Mouse (Mus musculus): Measurements from ENCODE around the gene Vil1.

DNA sequence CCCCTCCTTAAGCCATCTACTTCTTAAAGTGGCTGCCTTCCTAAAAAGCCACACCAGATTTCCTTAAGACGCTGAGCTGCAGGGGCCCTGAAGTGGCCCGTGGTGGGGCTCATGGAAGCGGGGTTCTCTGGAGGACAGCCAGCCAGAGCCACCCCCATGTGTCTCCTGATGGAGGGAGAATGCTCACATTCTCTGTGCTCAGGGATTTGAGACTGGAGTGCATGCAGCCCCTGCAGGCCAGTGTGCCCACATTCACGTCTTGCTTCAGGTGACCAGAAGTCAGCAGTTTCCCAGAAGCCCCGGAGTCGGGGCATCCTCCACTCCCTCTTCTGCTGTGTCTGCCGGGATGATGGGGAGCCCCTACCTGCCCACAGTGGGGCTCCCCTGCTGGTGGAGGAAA lies 16.2 kb upstream of the Vil1 start:
- TF ChIP-seq CTCF (IDR thresholded peaks at IDR 0.05; ENCODE audit: low read depth), result no peak
- no peak for TF ChIP-seq EP300 (IDR thresholded peaks at IDR 0.05; ENCODE audit: low read depth)

All from liver, postnatal 0 days (tissue).